Mouse (Mus musculus) lung, adult 2 months (tissue): ENCODE data around the gene H2-Oa. TPM values are rescaled to one million over a fixed set of nuclear protein-coding genes. Genes with fewer than 3 reads are reported as not detected.

Experiments used
- DNase-seq: peaks from one replicate; pipeline ENCODE4 v3.0.0; 2022
- H3K4me1 ChIP-seq: fragments of 200-500 bp; 2 replicates; pipeline ENCODE4 v1.6.1; 2011; ENCODE audit warnings: low read length; ENCODE audit not compliant: control insufficient read depth, insufficient read depth
- H3K4me3 ChIP-seq: fragments of 200-500 bp; replicated peaks from 2 replicates; pipeline ENCODE3; 2011; ENCODE audit warnings: low read depth, mild to moderate bottlenecking, control low read depth, low read length; ENCODE audit errors: extremely low read depth
- CTCF ChIP-seq: fragments of 200-500 bp; IDR thresholded peaks from 2 replicates; pipeline ENCODE4 v1.5.1; 2011; ENCODE audit warnings: mild to moderate bottlenecking, low read length, control low read depth; ENCODE audit not compliant: insufficient read depth
- POLR2A ChIP-seq: fragments of 200-500 bp; IDR thresholded peaks from 2 replicates; pipeline ENCODE4 v1.6.1; 2011; ENCODE audit warnings: low read depth, mild to moderate bottlenecking, control low read depth, low read length, borderline replicate concordance; ENCODE audit errors: extremely low read depth
- WGBS: fragments of 180-500 bp; shearing (Covaris S2); methylation state at CpG from one replicate; pipeline ENCODE4 v1.1.7; 2018; 5-methylcytosine and 5-hydroxymethylcytosine counted together
- polyA plus RNA-seq: library from polyadenylated mRNA; depleted of rRNA; stranded (reverse); fragments of >200 nt; gene quantifications from 2 replicates; pipeline ENCODE4 v1.2.3, GENCODE M21; 2012

H2-Oa gene
- polyA plus RNA-seq, 1 experiment: 19.8 TPM

- H3K4me3 ChIP-seq: no peak overlapping the region
- WGBS: 34% methylated on average over 10 of the region's 10 CpGs
- no peak for DNase-seq
- H3K4me1 ChIP-seq: peaks cover 4% of the 10 kb centered on the region; the same call in 1 of the 2 replicates
- TF ChIP-seq POLR2A (no peak), CTCF (no peak)
These were observed 6.8 kb downstream of the H2-Oa start for GRCm38 (mm10) chr17:34098709-34099479.

DNA sequence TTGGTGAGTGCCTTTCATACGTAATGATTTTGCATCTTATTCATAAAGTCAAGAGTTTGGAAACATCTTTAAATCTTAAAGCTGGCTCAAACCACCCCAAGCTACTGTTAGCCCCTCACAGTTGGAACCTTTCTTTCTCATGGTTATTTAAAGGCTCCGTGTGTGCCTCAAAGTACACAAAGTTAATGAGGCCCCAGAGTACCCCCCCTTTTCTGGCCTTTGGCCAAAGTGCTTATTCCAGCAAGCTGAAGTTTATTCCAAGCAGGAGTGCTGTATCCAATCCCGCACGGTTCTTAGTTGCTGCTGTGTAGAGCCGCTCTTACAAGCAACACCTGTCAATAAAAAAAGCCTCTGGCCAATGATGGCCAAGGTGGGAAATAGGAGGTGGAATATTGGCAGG, 7.4 kb downstream of the H2-Oa start:
- TF ChIP-seq CTCF: no peak
- no peak for TF ChIP-seq POLR2A
- 44% methylated on average over 5 of the region's 5 CpGs for WGBS
- H3K4me3 ChIP-seq: no peak overlapping the region
- no peak for DNase-seq
- peaks cover 4% of the 10 kb centered on the region; the same call in 1 of the 2 replicates for H3K4me1 ChIP-seq

- Histone ChIP-seq H3K4me3 (no peak overlapping the region), H3K4me1 (peaks cover 4% of the 10 kb centered on the region; the same call in 1 of the 2 replicates)
- 24% methylated on average over 5 of the region's 5 CpGs for WGBS
- no peak for DNase-seq
- TF ChIP-seq CTCF (no peak), POLR2A (no peak)
These were observed 9.0 kb downstream of the H2-Oa start for GRCm38 (mm10) chr17:34101185-34101584.

- DNase-seq: peak; percentile 93
- 4% methylated on average over 12 of the region's 12 CpGs for WGBS
These were observed 9.5 kb downstream of the H2-Oa start for GRCm38 (mm10) chr17:34101604-34102032.

GRCm38 (mm10) chr17:34102831-34103230, 10.7 kb downstream of the H2-Oa start:
- WGBS: 15% methylated on average over 6 of the region's 6 CpGs
- TF ChIP-seq CTCF (no peak), POLR2A (no peak)
- DNase-seq: no peak

More at GRCm38 (mm10) chr17:34101604-34102032, 9.5 kb downstream of the H2-Oa start:
- peaks cover 4% of the 10 kb centered on the region; the same call in 1 of the 2 replicates for H3K4me1 ChIP-seq
- TF ChIP-seq CTCF (peak; percentile 51), POLR2A (no peak)
- peak overlapping the region; percentile 43 for H3K4me3 ChIP-seq

GRCm38 (mm10) chr17:34104804-34105203, 12.7 kb downstream of the H2-Oa start:
- H3K4me1 ChIP-seq: peaks cover 4% of the 10 kb centered on the region; the same call in 1 of the 2 replicates
- DNase-seq: no peak
- 58% methylated on average over 9 of the region's 9 CpGs for WGBS
- H3K4me3 ChIP-seq: no peak overlapping the region
- TF ChIP-seq POLR2A (no peak), CTCF (no peak)

More at GRCm38 (mm10) chr17:34102831-34103230, 10.7 kb downstream of the H2-Oa start:
- Histone ChIP-seq H3K4me1 (peaks cover 4% of the 10 kb centered on the region; the same call in 1 of the 2 replicates), H3K4me3 (no peak overlapping the region)

DNA sequence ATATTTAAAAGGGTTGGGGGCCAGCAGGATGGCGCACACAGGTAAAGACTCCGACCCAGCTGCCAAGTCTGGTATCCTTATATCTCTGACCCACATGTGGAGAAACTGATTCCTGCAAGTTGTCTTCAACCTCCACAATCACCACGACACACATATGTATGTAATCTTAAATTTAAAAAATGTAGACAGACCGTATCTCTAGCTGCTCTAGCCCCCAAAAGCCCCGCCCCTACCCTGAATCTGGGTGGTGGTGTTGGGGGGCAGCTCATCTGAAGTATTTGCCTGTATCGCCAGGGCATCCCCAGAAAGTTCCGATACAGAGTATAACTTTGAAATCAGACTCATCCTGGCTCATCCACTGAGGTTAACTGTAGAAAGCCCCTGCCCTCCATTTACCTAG, 14.4 kb downstream of the H2-Oa start:
- WGBS: 87% methylated on average over 7 of the region's 7 CpGs
- Histone ChIP-seq H3K4me1 (peaks cover 4% of the 10 kb centered on the region; the same call in 1 of the 2 replicates), H3K4me3 (no peak overlapping the region)
- TF ChIP-seq POLR2A (no peak), CTCF (no peak)
- DNase-seq: no peak

GRCm38 (mm10) chr17:34107109-34107867, 15.1 kb downstream of the H2-Oa start:
- Histone ChIP-seq H3K4me1 (peaks cover under 1% of the 10 kb centered on the region; the same call in 1 of the 2 replicates), H3K4me3 (no peak overlapping the region)
- no peak for TF ChIP-seq POLR2A
- 74% methylated on average over 7 of the region's 7 CpGs for WGBS
- no peak for DNase-seq

- TF ChIP-seq POLR2A (no peak), CTCF (no peak)
- DNase-seq: no peak
- Histone ChIP-seq H3K4me3 (no peak overlapping the region), H3K4me1 (no peaks in the 10 kb centered on the region)
- WGBS: 72% methylated on average over 6 of the region's 6 CpGs
These were observed 16.3 kb downstream of the H2-Oa start for GRCm38 (mm10) chr17:34108460-34108859.
